1 mouse cellular context compared by ENCODE assay signal in genomic region chr3:89458965-89459807, GRCm38 (mm10).
TF ChIP-seq lines count a peak whose summit lies in the region.

No protein-coding gene starts in this region.

TF ChIP-seq in CH12.LX, 34 proteins besides CTCF, POLR2A, EP300 and RAD21:
- TF ChIP-seq MAZ (IDR thresholded peaks at IDR 0.05; ENCODE audit: low read depth, low read length) (0 out of 2 replicates have a peak, but pooled peaks have one; percentile 41), TBP (conservative IDR thresholded peaks at IDR 0.05; ENCODE audit: low read depth, low read length) (0 out of 2 replicates have a peak, but pooled peaks have one; percentile 52), GABPA (IDR thresholded peaks at IDR 0.05; ENCODE audit: insufficient replicate concordance, low read depth, low read length) (no peak; the same call in 1 of the 2 replicates), MXI1 (IDR thresholded peaks at IDR 0.05; ENCODE audit: low read depth, low read length) (peak; percentile 76), SIN3A (IDR thresholded peaks at IDR 0.05; ENCODE audit: low read length) (peak; percentile 63; the same call in 1 of the 2 replicates), POLR2AphosphoS2 (IDR thresholded peaks at IDR 0.05; ENCODE audit: low read depth, low read length) (no peak), TCF12 (IDR thresholded peaks at IDR 0.05; ENCODE audit: low read depth, low read length) (peak; percentile 48; the same call in 1 of the 2 replicates), NELFE (IDR thresholded peaks at IDR 0.05; ENCODE audit: low read depth, low read length) (peak; percentile 79), USF2 (conservative IDR thresholded peaks at IDR 0.05; ENCODE audit: low read depth, low read length) (no peak), JUND (conservative IDR thresholded peaks at IDR 0.05; ENCODE audit: low read depth, low read length) (no peak), NRF1 (IDR thresholded peaks at IDR 0.05; ENCODE audit: low read depth, low read length) (0 out of 2 replicates have a peak, but pooled peaks have one; percentile 43), RCOR1 (conservative IDR thresholded peaks at IDR 0.05; ENCODE audit: low read depth, low read length) (0 out of 2 replicates have a peak, but pooled peaks have one; percentile 28), BHLHE40 (IDR thresholded peaks at IDR 0.05; ENCODE audit: low read depth, low read length) (no peak), MYC (IDR thresholded peaks at IDR 0.05; ENCODE audit: low read depth, low read length) (no peak), HCFC1 (IDR thresholded peaks at IDR 0.05; ENCODE audit: low read depth, low read length) (peak; percentile 38; the same call in 1 of the 2 replicates), USF1 (IDR thresholded peaks at IDR 0.05; ENCODE audit: low read depth, low read length) (no peak), CHD1 (IDR thresholded peaks at IDR 0.05; ENCODE audit: low read depth, low read length) (peak; percentile 82), MAX (IDR thresholded peaks at IDR 0.05; ENCODE audit: low read length) (peak; percentile 40; the same call in 1 of the 2 replicates), ZC3H11A (IDR thresholded peaks at IDR 0.05; ENCODE audit: low read depth, low read length) (no peak)
TF ChIP-seq in CH12.LX: peak in this region for 11.
